Comparison of ENCODE assay signal across 8 mouse cellular contexts in genomic region chr14:56571310-56572093, GRCm38 (mm10). TPM values are rescaled to one million over a fixed set of nuclear protein-coding genes. Genes with fewer than 3 reads are reported as not detected.
DNase-seq lines count a peak whose midpoint lies in the region; ATAC-seq lines count a peak whose summit lies in the region.

No protein-coding gene starts in this region.

- peak overlapping the region; percentile 79 for H3K9ac ChIP-seq in heart, embryonic 14.5 days (ENCODE audit: low read length)
- H3K9ac ChIP-seq in liver, embryonic 13.5 days, result peak overlapping the region; percentile 91
- H3K9ac ChIP-seq in stomach, embryonic 16.5 days (ENCODE audit: low read length), result peak overlapping the region; percentile 72

- no peaks in the 10 kb centered on the region for H3K27me3 ChIP-seq in heart, embryonic 14.5 days (ENCODE audit: control insufficient read depth, insufficient read depth, low read length)
- no peaks in the 10 kb centered on the region for H3K27me3 ChIP-seq in liver, embryonic 13.5 days
- no peaks in the 10 kb centered on the region for H3K27me3 ChIP-seq in stomach, embryonic 16.5 days (ENCODE audit: control insufficient read depth, insufficient read depth, low read length)

- H3K4me1 ChIP-seq in brown adipose tissue, adult 24 weeks (ENCODE audit: control insufficient read depth, insufficient read depth, insufficient read length, low read length), result peaks cover 4% of the 10 kb centered on the region; the same call in 1 of the 2 replicates
- peaks cover 3 to 12% of the 10 kb centered on the region in 2 experiments; a peak in 2 of 4 replicates for H3K4me1 ChIP-seq in heart, embryonic 14.5 days (ENCODE audit: control insufficient read depth in 2 of 2, insufficient read depth in 2 of 2, low read length in 2 of 2)
- peaks cover 60% of the 10 kb centered on the region for H3K4me1 ChIP-seq in liver, embryonic 13.5 days (replicated peaks)
- H3K4me1 ChIP-seq in stomach, embryonic 16.5 days (ENCODE audit: control insufficient read depth, insufficient read depth, low read length), result peaks cover 11% of the 10 kb centered on the region

- peak overlapping the region; percentile 71 for H3K4me3 ChIP-seq in brown adipose tissue, adult 24 weeks (ENCODE audit: insufficient read depth, low read depth, low read length)
- H3K4me3 ChIP-seq in heart, embryonic 14.5 days (ENCODE audit: control insufficient read depth in 1 of 2, insufficient read depth in 1 of 2, low read depth in 1 of 2, low read length in 2 of 2), result peak overlapping the region; percentile 77 to 81
- peak overlapping the region; percentile 89 for H3K4me3 ChIP-seq in liver, embryonic 13.5 days (replicated peaks)
- peak overlapping the region; percentile 90 for H3K4me3 ChIP-seq in stomach, embryonic 16.5 days (replicated peaks; ENCODE audit: low read length)

- no peaks in the 10 kb centered on the region for H3K36me3 ChIP-seq in heart, embryonic 14.5 days (ENCODE audit: control insufficient read depth, insufficient read depth, low read length)
- no peaks in the 10 kb centered on the region for H3K36me3 ChIP-seq in liver, embryonic 13.5 days
- H3K36me3 ChIP-seq in stomach, embryonic 16.5 days (ENCODE audit: control insufficient read depth, insufficient read depth, low read length), result no peaks in the 10 kb centered on the region

- under 1% methylated on average over 58 of the region's 59 CpGs for WGBS in heart, embryonic 14.5 days
- under 1% methylated on average over 59 of the region's 59 CpGs for WGBS in liver, embryonic 13.5 days (ENCODE audit: insufficient replicate concordance)
- under 1% methylated on average over 59 of the region's 59 CpGs for WGBS in stomach, embryonic 16.5 days

- H3K27ac ChIP-seq in brown adipose tissue, adult 24 weeks (replicated peaks; ENCODE audit: low read depth, low read length), result no peak overlapping the region
- peak overlapping the region; percentile 57 to 69 for H3K27ac ChIP-seq in heart, embryonic 14.5 days (replicated peaks in 1 of 2; ENCODE audit: control insufficient read depth in 1 of 2, insufficient read depth in 1 of 2, low read depth in 2 of 2, low read length in 2 of 2)
- H3K27ac ChIP-seq in liver, embryonic 13.5 days, result peak overlapping the region; percentile 97
- peak overlapping the region; percentile 75 for H3K27ac ChIP-seq in stomach, embryonic 16.5 days (ENCODE audit: low read length)

- H3K9me3 ChIP-seq in heart, embryonic 14.5 days (ENCODE audit: control insufficient read depth, low read length), result no peaks in the 10 kb centered on the region
- H3K9me3 ChIP-seq in liver, embryonic 13.5 days (replicated peaks), result no peaks in the 10 kb centered on the region
- no peaks in the 10 kb centered on the region for H3K9me3 ChIP-seq in stomach, embryonic 16.5 days (replicated peaks; ENCODE audit: control insufficient read depth, low read length)

- peak; percentile 97 for DNase-seq in CD4-positive, CD25-positive, alpha-beta regulatory T cell, adult 2 months (ENCODE audit: low read depth, low spot score)
- peak; percentile 31 for DNase-seq in fat pad, adult 2 months (ENCODE audit: extremely low read depth, low read depth, low spot score)
- DNase-seq in kidney, postnatal 14 days, result peak; percentile 98
- peak; percentile 97 for DNase-seq in liver, embryonic 13.5 days
- peak; percentile 96 for DNase-seq in neural tube, embryonic 10.5 days (ENCODE audit: extremely low spot score, low spot score)

- peak; percentile 96 for ATAC-seq in heart, embryonic 14.5 days (ENCODE audit: insufficient number of reproducible peaks, insufficient read depth, low FRiP score, low read depth)
- peak; percentile 95 for ATAC-seq in liver, embryonic 13.5 days (ENCODE audit: low read depth)
- peak; percentile 98 for ATAC-seq in stomach, embryonic 16.5 days (ENCODE audit: insufficient read depth, low FRiP score)

- peak overlapping the region; percentile 74 for H3K4me2 ChIP-seq in heart, embryonic 14.5 days (ENCODE audit: low read length)
- peak overlapping the region; percentile 80 for H3K4me2 ChIP-seq in liver, embryonic 13.5 days
- peak overlapping the region; percentile 74 for H3K4me2 ChIP-seq in stomach, embryonic 16.5 days (ENCODE audit: low read depth, low read length)

RNA-seq across cellular contexts. Expression of gene Cenpj, which starts 3.7 kb away (rescaled TPM):
- polyA plus RNA-seq in brown adipose tissue, adult 24 weeks (2012; ENCODE audit: insufficient read depth, insufficient read length, missing spikeins), result 3.2 and 9.7 TPM in 2 replicates
- 8.2 and 8.6 TPM in 2 replicates for polyA plus RNA-seq in heart, embryonic 14.5 days (2014; fragmentation: Nextera tagmentation; extraction: Ambion mirVana)
- polyA plus RNA-seq in liver, embryonic 13.5 days (2015; fragmentation: Nextera tagmentation; extraction: Ambion mirVana), result 4.1 and 5.3 TPM in 2 replicates
- polyA plus RNA-seq in stomach, embryonic 16.5 days (2015; fragmentation: Nextera tagmentation; extraction: Ambion mirVana), result 6.8 and 7.0 TPM in 2 replicates

RNA-seq across cellular contexts. Expression of gene Parp4, which starts 3.9 kb away (rescaled TPM):
- 8.8 and 10.9 TPM in 2 replicates for polyA plus RNA-seq in brown adipose tissue, adult 24 weeks (2012; ENCODE audit: insufficient read depth, insufficient read length, missing spikeins)
- 12.5 TPM in 2 replicates for polyA plus RNA-seq in heart, embryonic 14.5 days (2014; fragmentation: Nextera tagmentation; extraction: Ambion mirVana)
- 1.5 and 2.0 TPM in 2 replicates for polyA plus RNA-seq in liver, embryonic 13.5 days (2015; fragmentation: Nextera tagmentation; extraction: Ambion mirVana)
- 7.2 and 8.4 TPM in 2 replicates for polyA plus RNA-seq in stomach, embryonic 16.5 days (2015; fragmentation: Nextera tagmentation; extraction: Ambion mirVana)

Comparison
In these comparisons a context has a peak if more than half of its experiments do, and no peak if none do; other contexts are left out.
1. DNase-seq: peak in every context shown above with its lines; median percentile 98 in kidney, postnatal 14 days; 97 in CD4-positive, CD25-positive, alpha-beta regulatory T cell, adult 2 months; 97 in liver, embryonic 13.5 days; 96 in neural tube, embryonic 10.5 days; 31 in fat pad, adult 2 months.